Mouse (Mus musculus) CD4-positive helper T cell, adult 2 months (primary cell): ENCODE measurements around the gene Ptpn22.

ENCODE experiments used
- DNase-seq: peaks from one replicate; pipeline ENCODE4 v3.0.0-alpha.2; 2012; ENCODE audit warnings: low read depth, missing footprints, low spot score

The Ptpn22 gene

DNA sequence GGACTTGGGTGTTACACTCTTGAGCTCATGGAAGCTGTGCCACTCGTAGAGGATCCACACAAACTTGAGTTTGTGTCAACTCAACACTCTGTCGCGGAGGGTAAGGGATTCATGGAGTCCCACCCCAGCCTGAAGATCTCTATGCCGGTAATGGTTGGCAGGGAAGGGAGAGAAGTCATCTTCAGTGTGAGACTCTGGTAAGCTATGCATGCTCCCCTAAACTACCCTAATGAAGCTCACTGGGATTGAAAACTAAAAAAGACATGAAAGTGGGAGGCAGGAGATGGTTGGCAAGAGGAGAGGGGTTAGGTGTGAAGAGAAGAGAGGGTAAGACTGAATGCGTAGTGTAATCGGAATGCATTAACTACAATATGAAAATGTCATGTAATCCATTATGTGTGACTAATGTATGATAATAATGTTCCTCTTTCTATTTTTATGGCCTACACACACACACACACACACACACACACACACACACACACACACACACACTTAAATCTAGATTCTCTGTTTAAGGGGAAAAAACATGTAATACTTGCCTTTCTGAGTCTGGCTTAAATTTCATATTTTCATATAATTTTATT, 1.5 kb upstream of the Ptpn22 start:
- peak; percentile 40 for DNase-seq

DNA sequence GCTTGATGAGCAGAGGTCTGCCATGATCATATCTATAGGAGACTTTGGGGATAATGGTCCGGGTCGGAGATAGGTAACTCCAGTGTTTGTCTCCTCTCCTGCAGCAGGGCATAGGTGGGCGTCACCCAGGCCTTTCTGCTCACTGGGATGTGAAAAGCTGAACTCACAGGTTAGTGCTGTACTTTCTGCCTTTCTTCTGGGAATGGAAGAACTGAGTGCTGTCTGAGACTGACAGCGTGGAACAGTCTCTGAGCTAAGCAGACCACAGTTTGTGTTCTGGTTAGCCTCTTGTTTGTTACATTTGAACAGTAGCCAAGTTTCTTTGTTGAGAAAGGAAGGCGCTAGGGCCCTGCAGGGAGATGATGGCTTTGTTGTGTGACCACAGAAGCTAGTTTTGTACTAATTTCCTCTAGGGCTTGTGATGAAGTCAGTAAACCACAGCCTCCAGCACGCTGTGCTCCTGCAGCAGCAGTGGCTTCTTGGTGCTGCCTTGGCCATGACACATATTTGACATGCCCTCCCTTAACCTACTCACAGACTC, 326 bp downstream of the Ptpn22 start:
- peak; percentile 95 for DNase-seq

DNA sequence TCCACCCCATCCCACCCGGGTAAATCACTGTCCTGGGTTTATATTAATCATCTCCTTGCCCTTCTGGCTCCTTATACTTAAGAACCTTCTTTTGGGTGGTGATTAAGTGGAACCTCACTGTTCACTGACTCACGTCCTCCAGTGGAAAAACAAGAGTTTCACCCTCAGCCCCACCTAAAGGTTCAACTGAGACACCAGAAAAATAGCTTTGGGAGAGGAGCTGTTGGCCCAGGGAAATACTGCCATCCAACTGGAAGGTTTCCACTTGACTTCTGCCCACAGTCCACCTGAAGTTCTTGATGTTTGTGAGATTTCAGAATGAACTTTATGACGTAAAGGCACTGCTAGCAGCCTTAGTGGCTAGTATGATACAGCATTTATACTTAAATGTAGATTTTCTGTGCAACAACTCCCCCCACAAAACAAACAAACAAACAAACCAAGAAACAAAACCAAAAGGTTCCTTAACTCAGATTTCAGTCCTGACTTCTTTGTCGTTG, 3.2 kb downstream of the Ptpn22 start:
- DNase-seq = peak; percentile 54

DNA sequence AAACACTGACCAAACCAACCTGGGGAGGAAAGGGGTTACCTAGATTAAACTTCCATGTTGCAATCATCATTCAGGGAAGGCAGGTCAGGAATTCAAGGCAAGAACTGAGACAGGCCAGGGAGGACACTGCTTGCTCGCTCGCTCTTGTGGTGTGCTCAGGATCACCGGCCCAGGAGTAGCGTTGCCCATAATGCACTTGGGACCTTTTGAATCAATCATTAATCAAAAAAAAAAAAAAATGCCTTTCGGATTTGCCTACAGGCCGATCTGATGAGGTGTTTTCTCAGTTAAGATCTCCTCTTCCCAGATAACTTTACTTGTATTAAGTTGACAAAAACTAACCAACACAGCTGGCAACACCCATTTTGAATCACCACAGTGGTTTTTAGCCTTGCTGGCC, 4.6 kb downstream of the Ptpn22 start:
- no peak for DNase-seq

DNA sequence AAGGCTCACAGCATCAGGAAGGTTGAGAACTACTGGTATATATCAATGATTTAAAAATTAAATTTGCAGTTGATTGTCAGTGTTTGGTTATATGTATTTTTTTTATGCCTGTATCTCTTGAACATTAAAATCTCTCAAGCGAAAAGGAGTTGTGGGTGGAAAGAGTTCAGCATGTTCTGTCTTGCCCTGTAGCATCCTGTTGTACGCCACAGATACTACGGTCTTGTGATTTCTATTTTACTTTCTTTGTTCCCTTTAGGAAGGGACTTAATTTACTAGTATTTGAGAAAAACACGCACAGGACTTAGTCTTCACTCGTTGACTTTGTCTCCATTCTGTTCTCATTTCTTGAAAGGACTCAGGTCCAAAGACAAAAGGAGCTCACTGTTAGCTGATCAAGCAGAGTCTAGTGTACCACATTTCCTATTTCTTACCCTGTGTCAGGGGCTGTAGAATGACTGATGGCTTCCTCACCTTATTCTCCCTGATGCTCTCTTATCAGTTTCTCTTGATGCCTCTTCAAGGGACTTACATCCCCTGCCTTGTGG, 7.9 kb downstream of the Ptpn22 start:
- DNase-seq = peak; percentile 68

DNA sequence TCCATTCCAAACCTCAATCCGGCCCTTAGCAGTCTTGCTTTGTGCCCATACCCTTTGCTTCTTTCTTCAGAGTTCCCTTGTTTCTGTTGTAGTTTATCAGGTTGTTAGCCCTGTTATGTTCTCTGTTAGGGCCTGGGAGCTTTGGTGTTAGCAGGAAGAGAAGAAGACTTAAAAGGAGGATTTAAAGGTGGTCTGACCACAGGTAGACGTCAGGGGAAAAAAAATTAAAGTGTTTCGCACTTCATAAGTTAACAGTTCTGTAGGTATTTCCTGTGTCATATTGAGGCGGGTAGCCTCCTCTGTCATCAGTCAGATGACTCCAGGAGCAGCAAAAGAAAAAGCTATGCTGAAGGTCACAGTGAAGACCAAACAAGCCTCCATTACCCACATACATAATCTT, 8.4 kb downstream of the Ptpn22 start:
- DNase-seq = peak; percentile 91

DNA sequence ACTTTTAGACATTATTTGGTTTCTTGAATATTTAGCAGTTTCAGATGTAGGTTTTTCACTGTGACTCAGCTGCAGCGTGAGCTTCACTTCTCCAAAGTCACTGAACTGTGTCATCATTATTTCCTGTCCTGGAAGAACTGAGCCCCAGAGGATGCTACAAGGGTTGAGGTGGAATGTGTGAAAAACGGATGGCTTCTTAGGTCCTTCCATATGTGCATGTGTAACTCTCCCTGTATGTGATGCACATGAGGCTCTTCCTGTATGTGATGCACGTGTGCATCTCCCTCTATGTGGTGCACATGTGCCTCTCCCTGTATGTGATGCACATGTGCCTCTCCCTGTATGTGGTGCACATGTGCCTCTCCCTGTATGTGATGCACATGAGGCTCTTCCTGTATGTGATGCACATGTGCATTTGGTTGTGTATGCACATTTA, 13.1 kb downstream of the Ptpn22 start:
- peak; percentile 57 for DNase-seq

DNA sequence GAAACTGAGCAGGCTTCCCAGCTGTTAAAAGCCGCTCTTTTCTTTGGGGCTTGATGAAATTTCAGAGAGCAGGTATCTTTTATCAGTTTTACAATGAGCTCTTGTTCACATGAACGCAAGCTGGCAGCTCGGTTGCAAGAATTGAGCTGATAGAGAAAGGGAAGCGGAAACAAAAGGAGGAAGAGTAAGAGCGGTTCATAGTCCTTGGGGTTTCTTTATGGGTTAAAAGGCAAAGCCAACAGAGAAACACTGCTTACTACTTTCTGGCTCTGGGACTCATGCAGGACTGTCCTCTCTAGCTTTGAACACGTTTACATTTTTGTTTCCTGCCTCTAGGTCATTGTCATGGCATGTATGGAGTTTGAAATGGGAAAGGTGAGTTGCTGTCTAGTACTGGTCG, 14.7 kb downstream of the Ptpn22 start:
- DNase-seq = no peak

DNA sequence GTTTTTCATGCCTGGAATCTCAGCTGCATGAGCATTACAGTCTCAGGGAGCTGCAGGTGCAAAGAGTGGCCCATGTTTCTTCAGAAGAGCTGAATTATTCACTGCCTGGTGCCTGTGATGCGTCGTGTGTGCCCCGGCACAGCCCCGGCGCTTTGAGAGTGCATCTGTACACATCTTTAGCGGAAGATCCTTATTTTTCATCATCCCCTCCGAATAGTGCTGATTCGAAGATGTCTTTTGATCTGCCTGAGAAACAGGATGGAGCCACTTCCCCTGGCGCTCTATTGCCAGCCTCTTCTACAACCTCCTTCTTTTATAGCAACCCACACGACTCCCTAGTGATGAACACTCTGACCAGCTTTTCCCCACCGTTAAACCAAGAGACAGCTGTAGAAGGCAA, 26.4 kb downstream of the Ptpn22 start:
- peak; percentile 66 for DNase-seq

DNA sequence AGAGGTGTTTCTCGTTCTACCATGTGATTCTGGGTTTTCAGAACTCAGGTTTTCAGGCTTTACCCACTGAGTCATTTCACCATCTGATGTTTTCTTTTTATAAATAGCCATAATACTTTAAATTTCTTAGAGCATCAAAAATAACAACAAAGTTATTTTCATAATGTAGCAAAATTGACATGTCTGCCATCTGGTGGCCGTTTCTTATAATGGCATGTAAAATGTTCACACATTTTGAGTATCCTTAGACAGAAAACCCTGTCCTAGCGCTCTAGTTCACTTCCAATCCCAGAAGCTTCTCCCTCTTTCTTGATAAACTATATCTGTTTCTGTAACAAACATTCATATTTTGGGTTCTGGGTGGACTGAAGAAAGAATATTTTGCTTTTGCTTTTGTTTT, 28.0 kb downstream of the Ptpn22 start:
- DNase-seq = peak; percentile 80

DNA sequence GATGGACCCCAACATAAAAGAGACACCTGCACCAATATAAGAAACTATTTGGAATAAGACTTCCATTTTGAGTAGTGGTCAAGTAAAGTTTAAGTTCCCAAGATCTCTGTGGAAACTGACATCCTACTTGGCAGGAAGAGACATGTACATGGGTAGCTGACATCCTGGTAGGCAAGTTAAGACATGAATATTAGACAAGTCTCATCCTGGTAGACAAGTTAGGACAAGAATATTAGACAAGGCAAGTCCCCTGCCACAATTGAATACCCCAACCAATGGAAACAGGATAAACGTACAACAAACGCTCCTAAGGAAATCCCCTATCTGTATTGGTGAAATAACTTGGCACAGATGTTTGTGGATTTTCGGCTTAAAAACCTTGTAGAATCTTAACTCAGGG, 33.8 kb downstream of the Ptpn22 start:
- no peak for DNase-seq

DNA sequence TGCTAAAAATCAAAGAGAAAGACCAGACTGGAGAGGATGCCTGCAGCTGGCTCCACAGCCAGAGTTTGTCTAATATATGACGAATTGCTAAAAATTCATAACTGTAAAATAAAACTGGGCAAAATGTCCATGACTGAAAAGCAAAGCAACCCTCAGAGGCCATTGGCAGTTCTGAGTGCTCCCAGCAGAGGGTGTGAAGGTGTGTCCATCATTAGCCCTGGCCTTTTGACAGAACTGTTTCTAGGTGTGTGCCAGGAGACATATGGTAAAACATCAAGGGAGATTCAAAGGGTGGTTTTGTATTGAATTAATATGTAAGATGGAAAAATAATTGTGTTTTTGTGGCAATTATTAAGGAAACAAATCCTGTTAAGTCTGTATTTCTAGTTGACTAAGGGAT, 45.1 kb downstream of the Ptpn22 start:
- DNase-seq = peak; percentile 48

DNA sequence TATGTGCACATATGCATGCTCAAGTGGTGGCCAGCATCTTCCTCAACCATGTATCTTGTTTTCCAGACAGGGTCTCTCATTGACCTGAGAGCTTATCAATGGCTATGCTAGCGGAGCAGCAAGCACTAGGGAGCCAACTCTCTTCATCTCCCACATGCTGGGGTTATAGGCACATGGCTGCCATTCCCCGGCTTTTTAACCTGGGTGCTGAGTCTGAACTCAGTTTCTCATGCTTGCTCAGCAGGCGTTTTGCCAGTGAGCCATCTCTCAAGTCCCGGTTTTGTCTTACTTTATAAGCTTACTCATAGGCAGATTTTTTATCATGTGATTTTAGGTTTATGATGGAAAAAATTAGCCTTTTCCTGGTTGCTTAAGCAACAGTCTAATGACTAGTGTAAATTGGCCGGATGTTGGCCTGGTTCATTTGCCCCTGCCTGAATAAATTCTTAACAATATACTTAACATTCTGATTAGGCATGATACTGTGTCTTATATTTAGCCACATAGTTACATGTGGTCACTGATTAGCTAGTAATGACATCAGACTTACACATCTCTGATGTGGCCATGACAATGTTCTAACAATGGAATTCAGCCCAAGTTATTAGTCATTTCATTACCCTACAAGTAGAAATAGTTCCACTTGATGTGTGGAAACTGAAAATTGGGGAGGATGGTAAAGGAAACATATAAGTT, 47.9 kb downstream of the Ptpn22 start:
- DNase-seq = peak; percentile 74

DNA sequence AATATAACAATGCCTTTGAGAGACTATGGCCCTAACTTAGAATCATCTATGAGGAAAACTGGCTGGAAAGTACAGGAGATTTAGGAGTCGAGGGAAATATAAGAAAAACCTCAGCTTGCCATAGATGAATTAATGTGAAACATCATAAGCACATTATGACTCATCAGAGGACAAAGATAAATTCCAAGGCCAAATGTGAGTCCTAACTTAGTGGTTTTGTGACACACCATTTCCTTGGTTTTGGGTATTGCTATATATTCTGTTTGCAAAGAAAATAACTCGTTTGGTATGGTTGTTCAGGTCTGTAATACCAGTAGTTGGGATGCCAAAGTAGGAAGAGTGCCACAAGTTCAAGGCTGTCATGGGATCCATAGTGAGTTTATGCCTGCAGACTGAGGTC, 49.2 kb downstream of the Ptpn22 start:
- no peak for DNase-seq

DNA sequence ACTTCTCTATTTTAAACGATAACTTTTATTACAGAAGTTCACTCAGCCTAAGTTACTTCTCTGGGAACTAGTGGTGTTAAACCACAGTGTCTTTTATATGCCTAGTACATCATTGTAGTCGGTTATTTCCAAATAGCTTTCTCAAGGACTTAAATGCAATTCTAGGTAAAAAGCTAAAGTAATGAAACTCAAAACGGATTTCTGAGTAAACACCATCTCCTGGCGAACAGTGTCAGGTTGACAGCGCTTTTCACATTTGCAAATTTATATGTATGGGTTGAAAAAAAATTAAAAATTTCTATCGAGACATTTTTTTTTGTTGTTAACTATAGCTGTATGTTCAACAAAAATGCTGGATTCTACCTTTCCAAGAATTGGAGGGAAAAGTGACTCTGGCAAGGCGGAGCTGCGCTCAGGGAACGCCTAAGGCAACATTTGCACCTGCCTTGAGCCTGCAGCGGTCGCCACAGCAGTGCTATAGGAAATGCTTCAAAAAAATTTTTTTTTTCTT, 53.9 kb downstream of the Ptpn22 start:
- peak; percentile 44 for DNase-seq

DNA sequence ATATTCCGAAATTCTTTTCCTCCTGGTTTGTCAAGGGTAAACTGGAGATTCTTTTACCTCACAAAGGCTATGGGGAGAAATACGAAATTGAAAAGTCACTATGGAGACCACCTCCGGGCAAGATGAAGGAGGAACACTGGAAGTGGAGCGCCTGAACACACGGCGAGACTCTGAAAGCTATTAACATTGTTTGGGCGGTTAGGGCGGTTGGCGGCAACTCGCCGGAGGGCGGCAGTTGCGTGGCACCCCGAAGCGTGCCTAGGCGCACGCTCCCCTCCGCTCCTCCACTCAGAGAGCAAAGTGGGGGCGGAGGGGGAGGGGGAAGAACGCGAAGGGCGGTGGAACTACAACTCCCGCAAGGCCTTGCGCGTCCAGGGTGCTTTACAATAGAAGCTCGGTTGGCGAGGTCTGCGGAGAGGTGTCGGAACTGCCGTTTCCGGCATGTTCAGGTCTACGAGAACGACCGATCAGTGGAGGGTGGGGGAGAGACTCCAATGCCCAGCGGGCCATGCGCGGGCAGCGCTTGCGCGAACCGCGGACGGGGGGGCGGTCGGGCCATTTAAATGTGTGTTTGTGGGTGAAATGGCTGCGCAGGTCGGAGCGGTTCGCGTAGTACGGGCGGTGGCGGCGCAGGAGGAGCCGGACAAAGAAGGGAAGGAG, 54.5 kb downstream of the Ptpn22 start, which contains the start of gene Rsbn1:
Rsbn1 (plus strand) TSS at position 111 of the 660 bp plus-strand sequence.
- DNase-seq = peak; percentile 99

DNA sequence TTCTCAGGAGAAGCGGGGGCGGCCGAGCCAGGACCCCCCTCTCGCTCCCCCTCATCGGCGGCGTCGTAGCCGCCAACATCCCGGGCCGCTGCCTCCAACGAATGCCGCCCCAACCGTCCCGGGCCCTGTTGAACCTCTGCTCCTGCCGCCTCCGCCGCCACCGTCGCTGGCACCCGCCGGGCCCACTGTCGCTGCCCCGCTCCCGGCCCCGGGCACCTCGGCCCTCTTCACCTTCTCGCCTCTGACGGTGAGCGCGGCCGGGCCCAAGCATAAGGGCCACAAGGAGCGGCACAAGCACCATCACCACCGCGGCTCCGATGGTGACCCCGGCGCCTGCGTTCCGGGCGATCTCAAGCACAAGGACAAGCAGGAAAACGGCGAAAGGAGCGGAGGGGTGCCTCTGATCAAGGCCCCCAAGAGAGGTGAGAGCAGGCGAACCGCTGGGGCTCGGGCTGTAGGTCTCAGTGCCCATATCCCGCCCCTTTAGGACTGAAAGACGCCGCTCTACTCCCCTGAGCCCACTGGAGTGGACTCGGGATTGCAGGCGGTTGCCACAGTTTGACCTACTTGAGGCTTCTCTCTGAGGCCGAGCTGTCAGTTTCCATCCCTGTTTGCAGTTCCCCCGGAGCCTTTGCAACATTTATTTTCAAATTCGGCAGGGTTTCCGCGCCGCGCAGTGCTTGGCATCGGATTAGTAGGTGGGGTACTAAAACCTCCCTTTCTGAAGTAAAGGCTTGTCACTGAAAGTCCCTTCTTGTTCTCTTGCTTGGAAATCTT, 55.3 kb downstream of the Ptpn22 start:
- DNase-seq = no peak

DNA sequence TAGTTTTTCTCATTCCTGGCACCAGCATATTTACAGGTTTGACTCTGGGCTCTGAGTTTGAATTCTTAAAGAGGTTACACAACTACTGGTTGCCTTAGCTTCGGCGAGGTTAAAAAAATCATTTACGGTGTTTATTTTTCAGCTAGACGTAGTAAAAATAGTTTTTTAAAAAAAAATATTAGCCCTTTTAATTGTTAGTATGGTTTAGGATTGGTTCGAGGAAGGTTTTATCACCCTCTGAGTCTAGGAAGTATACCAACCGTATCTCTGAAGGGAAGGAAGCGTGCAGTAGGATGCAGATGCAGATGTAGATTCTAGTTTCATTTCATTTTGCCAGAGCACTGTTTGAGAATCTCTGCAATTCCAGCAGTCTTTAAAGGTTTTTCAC, 55.9 kb downstream of the Ptpn22 start:
- DNase-seq = no peak

DNA sequence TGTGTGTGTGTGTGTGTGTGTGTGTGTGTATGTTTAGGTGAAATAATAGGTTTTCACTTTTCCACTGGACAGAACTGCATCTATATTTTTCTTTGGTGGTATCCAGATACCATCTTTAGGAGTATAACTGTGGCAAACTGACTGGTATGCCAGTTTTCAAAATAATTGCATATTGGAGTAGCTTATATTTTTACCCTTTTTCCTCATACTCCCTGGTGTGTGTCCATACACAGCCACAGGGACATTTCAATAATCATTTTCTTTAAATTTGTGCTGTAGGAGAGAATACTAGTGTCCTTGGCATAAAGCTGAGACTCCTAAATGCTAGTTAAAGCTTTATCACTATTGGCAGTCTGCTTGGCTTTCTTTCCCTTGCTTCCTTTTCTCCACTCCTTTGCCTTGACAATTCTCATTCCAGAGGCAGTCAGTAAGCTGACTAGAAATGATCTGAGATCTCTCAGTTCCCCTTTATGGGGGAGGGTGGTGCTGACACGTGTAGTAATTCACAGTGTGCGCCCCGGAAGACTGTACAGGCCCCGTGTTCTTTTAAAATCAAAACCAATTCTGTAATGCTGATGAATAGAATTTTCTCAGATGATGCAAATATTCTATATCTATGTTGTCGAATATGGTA, 56.7 kb downstream of the Ptpn22 start:
- no peak for DNase-seq

DNA sequence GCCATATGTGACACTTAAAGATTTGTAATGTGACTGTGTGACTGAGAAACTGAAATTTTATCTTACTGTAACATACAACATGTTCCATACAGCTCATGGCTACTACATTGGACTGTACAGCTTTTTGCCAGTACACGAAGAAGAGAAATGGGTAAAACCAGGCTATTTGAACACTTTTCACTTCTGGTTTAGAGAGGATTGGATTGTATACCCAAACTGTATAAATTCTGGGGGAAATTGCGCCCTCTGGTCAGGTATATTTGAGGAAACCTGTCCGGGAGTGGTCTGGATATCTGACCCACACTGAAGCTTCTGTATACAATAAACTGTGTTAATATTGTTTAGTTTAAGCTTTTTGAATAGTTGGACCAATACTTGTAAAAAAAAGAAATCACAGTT, 57.2 kb downstream of the Ptpn22 start:
- DNase-seq = no peak

DNA sequence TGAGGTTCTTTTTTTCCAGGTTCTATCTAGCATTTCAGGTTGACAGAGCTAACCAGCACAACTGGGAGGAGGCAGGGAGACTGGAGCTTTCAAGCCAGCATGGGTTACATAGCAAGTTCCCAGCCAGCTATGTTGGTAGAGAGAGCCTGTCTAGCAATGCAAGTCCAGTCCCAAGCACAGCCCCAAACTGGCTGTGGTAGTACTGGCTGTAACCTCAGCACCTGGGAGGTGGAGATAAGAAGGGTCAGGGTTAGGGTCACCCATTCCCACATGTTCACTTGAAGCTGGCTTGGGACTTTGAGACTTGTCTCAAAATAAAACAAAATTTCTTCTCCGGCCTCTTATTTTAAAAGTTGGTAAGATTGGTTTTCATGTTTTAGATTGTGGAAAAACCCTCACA, 60.5 kb downstream of the Ptpn22 start:
- DNase-seq = no peak
